Mouse (Mus musculus): ENCODE measurements at regions not wholly inside any gene's neighbourhood (a gene's known extent, or its start where the extent isn't known, plus 50 kb on each side); places are given as distances from the start of the nearest gene placed in this dataset.
A peak's percentile ranks its signal among the peaks of the same experiment; 100 is the strongest.

DNA sequence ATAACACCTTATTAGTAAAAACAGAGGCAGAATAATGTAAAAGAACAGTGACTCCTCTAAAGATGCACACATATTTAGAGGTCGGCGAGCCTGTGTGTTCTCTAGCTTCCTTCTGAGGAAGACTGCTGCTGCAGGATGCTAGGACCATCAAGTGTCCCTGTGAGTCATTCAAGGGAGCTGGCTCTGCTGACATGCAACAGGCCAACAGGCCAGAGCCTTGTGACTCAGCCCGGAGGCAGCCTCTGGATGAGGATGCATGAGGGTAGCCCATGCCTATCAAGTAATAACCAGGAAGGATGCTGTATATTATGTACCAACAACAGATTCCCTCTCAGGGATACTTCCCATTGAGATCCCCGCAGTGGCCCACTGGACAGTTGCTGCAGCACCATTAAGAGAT, 199.5 kb upstream of the Rasgrp1 start:
- no peak for TF ChIP-seq CTCF (IDR thresholded peaks at IDR 0.05; ENCODE audit: control insufficient read depth, insufficient read depth, insufficient read length)
- TF ChIP-seq MYOD1 (IDR thresholded peaks at IDR 0.05; ENCODE audit: control insufficient read depth, insufficient read length, low read depth) = peak; percentile 21
- peak; percentile 14 for TF ChIP-seq USF1 (IDR thresholded peaks at IDR 0.05; ENCODE audit: low read depth)
- peak; percentile 86 for TF ChIP-seq MAX (IDR thresholded peaks at IDR 0.05)
- no peak for TF ChIP-seq CEBPB (IDR thresholded peaks at IDR 0.05; ENCODE audit: low read depth)

Measured in C2C12 (cell line).